Mouse (Mus musculus) embryonic facial prominence, embryonic 14.5 days (tissue): ENCODE measurements at regions not wholly inside any gene's neighbourhood (a gene's known extent, or its start where the extent isn't known, plus 50 kb on each side); places are given as distances from the start of the nearest gene placed in this dataset.

Experiments
- ATAC-seq: fragments of 200-750 bp; cut with Nextera tagmentation; 2 replicates; pipeline ENCODE4 v1.8.0; 2017; ENCODE audit warnings: low read depth, moderate number of reproducible peaks, moderate TSS enrichment
- DNase-seq: peaks from one replicate; pipeline ENCODE4 v3.0.0-alpha.2; 2015; ENCODE audit warnings: low spot score
- H3K27ac ChIP-seq: fragments of 300-500 bp; sonication (generic); replicated peaks from 2 replicates; pipeline ENCODE4 v1.5.1; 2014; ENCODE audit warnings: low read depth, mild to moderate bottlenecking, low read length, moderate library complexity
- H3K27me3 ChIP-seq: fragments of 300-500 bp; sonication (generic); replicated peaks from 2 replicates; pipeline ENCODE4 v1.6.1; 2014; ENCODE audit warnings: low read length; ENCODE audit not compliant: control insufficient read depth, insufficient read depth
- H3K36me3 ChIP-seq: fragments of 300-500 bp; sonication (generic); 2 replicates; pipeline ENCODE4 v1.6.1; 2014; ENCODE audit warnings: low read length, mixed read lengths; ENCODE audit not compliant: control insufficient read depth, insufficient read depth
- H3K4me1 ChIP-seq: fragments of 300-500 bp; sonication (generic); 2 replicates; pipeline ENCODE4 v1.6.1; 2014; ENCODE audit warnings: antibody characterized with exemption, low read length; ENCODE audit not compliant: control insufficient read depth, insufficient read depth
- H3K4me2 ChIP-seq: fragments of 300-500 bp; sonication (generic); 2 replicates; pipeline ENCODE4 v1.6.1; 2014; ENCODE audit warnings: low read depth, mild to moderate bottlenecking, low read length, moderate library complexity, mixed read lengths
- H3K4me3 ChIP-seq: fragments of 300-500 bp; sonication (generic); 2 replicates; pipeline ENCODE4 v1.5.1; 2014; ENCODE audit warnings: low read depth, mild to moderate bottlenecking, low read length
- H3K9ac ChIP-seq: fragments of 300-500 bp; sonication (generic); 2 replicates; pipeline ENCODE4 v1.6.1; 2014; ENCODE audit warnings: low read depth, mild to moderate bottlenecking, low read length, moderate library complexity, mixed read lengths
- H3K9me3 ChIP-seq: fragments of 300-500 bp; sonication (generic); 2 replicates; pipeline ENCODE4 v1.6.1; 2016; ENCODE audit warnings: low read length; ENCODE audit not compliant: control insufficient read depth
- WGBS: fragments of 180-500 bp; shearing (Covaris S2); extraction: QIAGEN DNeasy Blood & Tissue Kit; methylation state at CpG from one replicate; pipeline ENCODE4 v1.1.7; 2014; 5-methylcytosine and 5-hydroxymethylcytosine counted together

GRCm38 (mm10) chr14:48942882-48943281, 123.0 kb upstream of the Ap5m1 start:
- Histone ChIP-seq H3K4me3 (no peak overlapping the region), H3K9me3 (no peaks in the 10 kb centered on the region), H3K27me3 (no peaks in the 10 kb centered on the region), H3K27ac (no peak overlapping the region), H3K4me2 (no peak overlapping the region), H3K36me3 (no peaks in the 10 kb centered on the region), H3K4me1 (no peaks in the 10 kb centered on the region), H3K9ac (no peak overlapping the region)
- 47% methylated on average over 10 of the region's 10 CpGs for WGBS
- no peak for DNase-seq
- ATAC-seq: no peak

- WGBS: 84% methylated on average over 9 of the region's 9 CpGs
- Histone ChIP-seq H3K4me1 (no peaks in the 10 kb centered on the region), H3K27ac (no peak overlapping the region), H3K9me3 (no peaks in the 10 kb centered on the region), H3K9ac (no peak overlapping the region), H3K4me2 (no peak overlapping the region), H3K27me3 (no peaks in the 10 kb centered on the region), H3K36me3 (no peaks in the 10 kb centered on the region), H3K4me3 (no peak overlapping the region)
- ATAC-seq (no peak), DNase-seq (no peak)
These were observed 135.0 kb upstream of the Ap5m1 start for GRCm38 (mm10) chr14:48930886-48931285.

- H3K27ac ChIP-seq: no peak overlapping the region
- no peaks in the 10 kb centered on the region for H3K36me3 ChIP-seq
- WGBS: 56% methylated on average over 1 of the region's 1 CpGs
- ATAC-seq (no peak), DNase-seq (no peak)
- H3K4me1 ChIP-seq: no peaks in the 10 kb centered on the region
- H3K4me2 ChIP-seq: no peak overlapping the region
- H3K9me3 ChIP-seq: no peaks in the 10 kb centered on the region
- no peak overlapping the region for H3K9ac ChIP-seq
- no peak overlapping the region for H3K4me3 ChIP-seq
- no peaks in the 10 kb centered on the region for H3K27me3 ChIP-seq
These were observed 140.0 kb upstream of the Ap5m1 start for GRCm38 (mm10) chr14:48925870-48926269.

GRCm38 (mm10) chr14:48909420-48909819, 156.5 kb upstream of the Ap5m1 start:
- H3K36me3 ChIP-seq: no peaks in the 10 kb centered on the region
- WGBS: 71% methylated on average over 13 of the region's 13 CpGs

GRCm38 (mm10) chr14:48907991-48908698, 157.8 kb upstream of the Ap5m1 start:
- no peak overlapping the region for H3K4me3 ChIP-seq
- ATAC-seq: peak; percentile 38; the same call in 1 of the 2 replicates
- H3K4me2 ChIP-seq: no peak overlapping the region
- H3K27ac ChIP-seq: no peak overlapping the region
- 0 out of 2 replicates have a peak, but pooled peaks cover 3% of the 10 kb centered on the region for H3K4me1 ChIP-seq
- no peaks in the 10 kb centered on the region for H3K27me3 ChIP-seq
- no peak overlapping the region for H3K9ac ChIP-seq
- H3K9me3 ChIP-seq: no peaks in the 10 kb centered on the region
- 62% methylated on average over 14 of the region's 14 CpGs for WGBS
- DNase-seq: no peak
- no peaks in the 10 kb centered on the region for H3K36me3 ChIP-seq

More at GRCm38 (mm10) chr14:48909420-48909819, 156.5 kb upstream of the Ap5m1 start:
- DNase-seq: no peak
- H3K9ac ChIP-seq: no peak overlapping the region
- no peak overlapping the region for H3K4me2 ChIP-seq
- no peaks in the 10 kb centered on the region for H3K4me1 ChIP-seq
- no peaks in the 10 kb centered on the region for H3K27me3 ChIP-seq
- no peak overlapping the region for H3K27ac ChIP-seq
- no peak for ATAC-seq
- no peaks in the 10 kb centered on the region for H3K9me3 ChIP-seq
- H3K4me3 ChIP-seq: no peak overlapping the region

GRCm38 (mm10) chr14:48907403-48907973, 158.4 kb upstream of the Ap5m1 start:
- Histone ChIP-seq H3K4me3 (no peak overlapping the region), H3K27ac (no peak overlapping the region), H3K4me1 (0 out of 2 replicates have a peak, but pooled peaks cover 3% of the 10 kb centered on the region), H3K36me3 (no peaks in the 10 kb centered on the region), H3K27me3 (no peaks in the 10 kb centered on the region), H3K4me2 (no peak overlapping the region), H3K9me3 (no peaks in the 10 kb centered on the region), H3K9ac (no peak overlapping the region)
- no peak for DNase-seq
- no peak for ATAC-seq
- WGBS: 69% methylated on average over 6 of the region's 6 CpGs

GRCm38 (mm10) chr14:48906956-48907355, 158.9 kb upstream of the Ap5m1 start:
- 89% methylated on average over 1 of the region's 1 CpGs for WGBS
- H3K27me3 ChIP-seq: no peaks in the 10 kb centered on the region
- ATAC-seq (no peak), DNase-seq (no peak)
- 0 out of 2 replicates have a peak, but pooled peaks cover 3% of the 10 kb centered on the region for H3K4me1 ChIP-seq
- H3K36me3 ChIP-seq: no peaks in the 10 kb centered on the region
- H3K9me3 ChIP-seq: no peaks in the 10 kb centered on the region
- no peak overlapping the region for H3K4me3 ChIP-seq
- H3K9ac ChIP-seq: no peak overlapping the region
- H3K4me2 ChIP-seq: no peak overlapping the region
- no peak overlapping the region for H3K27ac ChIP-seq

- H3K9ac ChIP-seq: no peak overlapping the region
- no peak overlapping the region for H3K27ac ChIP-seq
- no peak for ATAC-seq
- 0 out of 2 replicates have a peak, but pooled peaks cover 3% of the 10 kb centered on the region for H3K4me1 ChIP-seq
- H3K9me3 ChIP-seq: no peaks in the 10 kb centered on the region
- no peaks in the 10 kb centered on the region for H3K27me3 ChIP-seq
- no peak for DNase-seq
- WGBS: 78% methylated on average over 1 of the region's 1 CpGs
- no peak overlapping the region for H3K4me2 ChIP-seq
- no peak overlapping the region for H3K4me3 ChIP-seq
- no peaks in the 10 kb centered on the region for H3K36me3 ChIP-seq
These were observed 161.3 kb upstream of the Ap5m1 start for GRCm38 (mm10) chr14:48904576-48904975.

- Histone ChIP-seq H3K27ac (no peak overlapping the region), H3K4me3 (no peak overlapping the region), H3K4me2 (no peak overlapping the region), H3K27me3 (no peaks in the 10 kb centered on the region), H3K36me3 (no peaks in the 10 kb centered on the region), H3K9ac (no peak overlapping the region), H3K4me1 (0 out of 2 replicates have a peak, but pooled peaks cover 3% of the 10 kb centered on the region), H3K9me3 (no peaks in the 10 kb centered on the region)
- DNase-seq: peak; percentile 73
- 27% methylated on average over 5 of the region's 5 CpGs for whole genome bisulfite sequencing
- ATAC-seq: 0 out of 2 replicates have a peak, but pooled peaks have one; percentile 22
These were observed 162.4 kb upstream of the Ap5m1 start for GRCm38 (mm10) chr14:48903526-48903925.
